Mouse (Mus musculus) myocyte (in vitro differentiated cells): ENCODE data around the gene Zim1.

Source experiments
- MAX ChIP-seq: IDR thresholded peaks from one replicate; pipeline ENCODE4 v1.6.1; 2011; ENCODE audit warnings: low read depth, mild to moderate bottlenecking, control low read depth
- MYOG ChIP-seq, 3 experiments: IDR thresholded peaks; one replicate each; pipeline ENCODE4 v1.6.1; 2011; ENCODE audit warnings: control low read depth in 2 of 3, low read depth in 2 of 3, mild to moderate bottlenecking in 2 of 3; ENCODE audit not compliant: insufficient read length in 2 of 3, control insufficient read depth in 1 of 3, insufficient read depth in 1 of 3
- POLR2A ChIP-seq: IDR thresholded peaks from one replicate; pipeline ENCODE4 v1.6.1; 2011; ENCODE audit warnings: low read depth, mild to moderate bottlenecking, control low read depth, moderate library complexity; ENCODE audit not compliant: insufficient read length
- SRF ChIP-seq: IDR thresholded peaks from one replicate; pipeline ENCODE4 v1.6.1; 2011; ENCODE audit warnings: low read depth; ENCODE audit not compliant: control insufficient read depth, insufficient read length
- USF1 ChIP-seq: IDR thresholded peaks from one replicate; pipeline ENCODE4 v1.6.1; 2011; ENCODE audit warnings: low read depth, mild to moderate bottlenecking, control low read depth, moderate library complexity

- TF ChIP-seq POLR2A = no peak
- TF ChIP-seq USF1 = no peak
- TF ChIP-seq SRF = no peak
- no peak for TF ChIP-seq MAX
- TF ChIP-seq MYOG (IDR thresholded peaks at IDR 0.05; ENCODE audit: control insufficient read depth in 1 of 3, insufficient read depth in 1 of 3, insufficient read length in 2 of 3, low read depth in 2 of 3) = no peak
These were observed 31.3 kb upstream of the Zim1 start for GRCm38 (mm10) chr7:6727351-6728121.
